Mouse (Mus musculus) spleen, adult 2 months (tissue): ENCODE data around the gene Ephx1. TPM values are rescaled to one million over a fixed set of nuclear protein-coding genes. Genes with fewer than 3 reads are reported as not detected.

Experiments used
- DNase-seq, 2 experiments: peaks; one replicate each; pipeline versions ENCODE4 v3.0.0 to v3.0.0-alpha.2; 2012 to 2021; ENCODE audit warnings: low spot score in 2 of 2, low read depth in 1 of 2
- H3K27ac ChIP-seq: fragments of 200-500 bp; 2 replicates; pipeline ENCODE4 v1.5.1; 2012; ENCODE audit warnings: low read length, inconsistent platforms; ENCODE audit not compliant: insufficient read depth
- H3K27me3 ChIP-seq: fragments of 200-500 bp; 2 replicates; pipeline ENCODE4 v1.6.1; 2012; ENCODE audit warnings: mild to moderate bottlenecking, moderate library complexity, low read length, inconsistent platforms; ENCODE audit not compliant: control insufficient read depth, insufficient read depth
- H3K36me3 ChIP-seq: fragments of 200-500 bp; 2 replicates; pipeline ENCODE4 v1.6.1; 2012; ENCODE audit warnings: mild to moderate bottlenecking, low read length, inconsistent platforms; ENCODE audit not compliant: control insufficient read depth, insufficient read depth
- H3K4me1 ChIP-seq: fragments of 200-500 bp; 2 replicates; pipeline ENCODE4 v1.6.1; 2011; ENCODE audit warnings: inconsistent platforms; ENCODE audit not compliant: control insufficient read depth, insufficient read depth, insufficient read length
- H3K4me3 ChIP-seq: fragments of 200-500 bp; 2 replicates; pipeline ENCODE4 v1.5.1; 2011; ENCODE audit warnings: mild to moderate bottlenecking, inconsistent platforms; ENCODE audit not compliant: insufficient read depth, insufficient read length; ENCODE audit errors: extremely low read depth
- CTCF ChIP-seq: fragments of 200-500 bp; IDR thresholded peaks from 2 replicates; pipeline ENCODE4 v1.5.1; 2011; ENCODE audit warnings: mild to moderate bottlenecking, inconsistent platforms; ENCODE audit not compliant: insufficient read depth, insufficient read length, insufficient replicate concordance; ENCODE audit errors: extremely low read depth
- POLR2A ChIP-seq: fragments of 200-500 bp; IDR thresholded peaks from 2 replicates; pipeline ENCODE4 v1.6.1; 2011; ENCODE audit warnings: low read depth, low read length, inconsistent platforms
- WGBS: fragments of 180-500 bp; shearing (Covaris S2); methylation state at CpG from one replicate; pipeline ENCODE4 v1.1.7; 2018; 5-methylcytosine and 5-hydroxymethylcytosine counted together
- polyA plus RNA-seq: library from polyadenylated mRNA; depleted of rRNA; stranded (reverse); fragments of >200 nt; gene quantifications from 2 replicates; pipeline ENCODE4 v1.2.3, GENCODE M21; 2012

Gene Ephx1
- polyA plus RNA-seq, 1 experiment: 50.5 TPM

- WGBS: 21% methylated on average over 20 of the region's 20 CpGs
- Histone ChIP-seq H3K36me3 (peaks cover 16% of the 10 kb centered on the region), H3K27me3 (no peaks in the 10 kb centered on the region), H3K4me3 (no peak overlapping the region), H3K27ac (no peak overlapping the region), H3K4me1 (peaks cover 21% of the 10 kb centered on the region; the same call in 1 of the 2 replicates)
- no peak for TF ChIP-seq CTCF
- no peak for DNase-seq
These were observed 75.4 kb downstream of the Ephx1 start for GRCm38 (mm10) chr1:180945001-180945980.

- no peak for DNase-seq
- Histone ChIP-seq H3K4me3 (no peak overlapping the region), H3K27me3 (no peaks in the 10 kb centered on the region), H3K27ac (0 out of 2 replicates have a peak overlapping the region, but pooled peaks have one; percentile 3), H3K4me1 (peaks cover 21% of the 10 kb centered on the region; the same call in 1 of the 2 replicates), H3K36me3 (peaks cover 12% of the 10 kb centered on the region)
- TF ChIP-seq CTCF: no peak
- TF ChIP-seq POLR2A: no peak
- WGBS: 62% methylated on average over 4 of the region's 4 CpGs
These were observed 76.2 kb downstream of the Ephx1 start for GRCm38 (mm10) chr1:180944553-180944952.

- Histone ChIP-seq H3K4me1 (peaks cover 21% of the 10 kb centered on the region; the same call in 1 of the 2 replicates), H3K4me3 (no peak overlapping the region)
These were observed 76.8 kb downstream of the Ephx1 start for GRCm38 (mm10) chr1:180943896-180944295.

GRCm38 (mm10) chr1:180943032-180943644 is 77.6 kb downstream of the Ephx1 start:
- Histone ChIP-seq H3K27me3 (no peaks in the 10 kb centered on the region), H3K4me3 (peak overlapping the region; percentile 94), H3K36me3 (peaks cover 5% of the 10 kb centered on the region), H3K4me1 (peaks cover 21% of the 10 kb centered on the region; the same call in 1 of the 2 replicates), H3K27ac (peak overlapping the region; percentile 87)
- TF ChIP-seq POLR2A: no peak
- no peak for TF ChIP-seq CTCF
- no peak for DNase-seq
- WGBS: 57% methylated on average over 11 of the region's 11 CpGs

More at GRCm38 (mm10) chr1:180943896-180944295, 76.8 kb downstream of the Ephx1 start:
- WGBS: 68% methylated on average over 1 of the region's 1 CpGs
- TF ChIP-seq POLR2A (no peak), CTCF (peak; percentile 0; the same call in 1 of the 2 replicates)
- 0 out of 2 replicates have a peak overlapping the region, but pooled peaks have one; percentile 20 for H3K27ac ChIP-seq
- H3K36me3 ChIP-seq: peaks cover 5% of the 10 kb centered on the region
- H3K27me3 ChIP-seq: no peaks in the 10 kb centered on the region
- DNase-seq: no peak

GRCm38 (mm10) chr1:180942166-180943031 is 78.3 kb downstream of the Ephx1 start, which contains the start of gene Tmem63a:
Gene Tmem63a, plus strand, starts transcription at chr1:180942344.
- H3K36me3 ChIP-seq: peaks cover 2% of the 10 kb centered on the region; the same call in 1 of the 2 replicates
- peaks cover 21% of the 10 kb centered on the region; the same call in 1 of the 2 replicates for H3K4me1 ChIP-seq
- TF ChIP-seq CTCF (no peak), POLR2A (peak; percentile 7; the same call in 1 of the 2 replicates)
- H3K27me3 ChIP-seq: no peaks in the 10 kb centered on the region
- DNase-seq: peak; percentile 51 to 71
- under 1% methylated on average over 73 of the region's 73 CpGs for whole genome bisulfite sequencing
- H3K27ac ChIP-seq: peak within 1 kb of the TSS; percentile 87
- peak within 1 kb of the TSS; percentile 94 for H3K4me3 ChIP-seq

GRCm38 (mm10) chr1:180941726-180942125 is 79.0 kb downstream of the Ephx1 start:
- H3K36me3 ChIP-seq: no peaks in the 10 kb centered on the region
- no peak for DNase-seq
- WGBS: 18% methylated on average over 18 of the region's 18 CpGs
- H3K27ac ChIP-seq: peak overlapping the region; percentile 87
- peaks cover 21% of the 10 kb centered on the region for H3K4me1 ChIP-seq
- H3K27me3 ChIP-seq: no peaks in the 10 kb centered on the region
- H3K4me3 ChIP-seq: peak overlapping the region; percentile 94
- TF ChIP-seq CTCF: no peak
- TF ChIP-seq POLR2A: no peak
